Mouse (Mus musculus): Measurements from ENCODE around the gene Gm13287. TPM values are rescaled to one million over a fixed set of nuclear protein-coding genes. Genes with fewer than 3 reads are reported as not detected.

The Gm13287 gene
- polyA plus RNA-seq, 1 experiment from 2014 or later = not detected

Other genes starting within 250 kb of the Gm13287 start
- not detected in 2 replicates for gene Ifna15, start 245.0 kb upstream of the Gm13287 start, polyA plus RNA-seq (2015; fragmentation: Nextera tagmentation; extraction: Ambion mirVana)
- not detected in 2 replicates for gene Ifna14, start 231.5 kb upstream of the Gm13287 start, polyA plus RNA-seq (2015; fragmentation: Nextera tagmentation; extraction: Ambion mirVana)
- gene Ifna9, start 210.9 kb upstream of the Gm13287 start, polyA plus RNA-seq (2015; fragmentation: Nextera tagmentation; extraction: Ambion mirVana) = not detected in 2 replicates
- not detected in 2 replicates for gene Ifna12, start 199.9 kb upstream of the Gm13287 start, polyA plus RNA-seq (2015; fragmentation: Nextera tagmentation; extraction: Ambion mirVana)
- gene C87499, start 168.8 kb upstream of the Gm13287 start, polyA plus RNA-seq (2015; fragmentation: Nextera tagmentation; extraction: Ambion mirVana) = not detected in 2 replicates
- gene Ifna13, start 158.8 kb upstream of the Gm13287 start, polyA plus RNA-seq (2015; fragmentation: Nextera tagmentation; extraction: Ambion mirVana) = not detected in 2 replicates
- gene Ifna16, start 126.3 kb upstream of the Gm13287 start, polyA plus RNA-seq (2015; fragmentation: Nextera tagmentation; extraction: Ambion mirVana) = not detected in 2 replicates
- gene Ifna2, start 119.3 kb upstream of the Gm13287 start, polyA plus RNA-seq (2015; fragmentation: Nextera tagmentation; extraction: Ambion mirVana) = not detected in 2 replicates
- gene Ifnab, start 111.9 kb upstream of the Gm13287 start, polyA plus RNA-seq (2015; fragmentation: Nextera tagmentation; extraction: Ambion mirVana) = not detected in 2 replicates
- gene Gm26566, start 81.4 kb upstream of the Gm13287 start, polyA plus RNA-seq (2015; fragmentation: Nextera tagmentation; extraction: Ambion mirVana) = 0.80 and 0.97 TPM in 2 replicates
- 75.3 and 89.4 TPM in 2 replicates for gene Klhl9, start 80.8 kb upstream of the Gm13287 start, polyA plus RNA-seq (2015; fragmentation: Nextera tagmentation; extraction: Ambion mirVana)
- gene Gm13271, start 48.4 kb upstream of the Gm13287 start, polyA plus RNA-seq (2015; fragmentation: Nextera tagmentation; extraction: Ambion mirVana) = not detected in 2 replicates
- gene Gm13283, start 43.1 kb upstream of the Gm13287 start, polyA plus RNA-seq (2015; fragmentation: Nextera tagmentation; extraction: Ambion mirVana) = 0.39 and 0.80 TPM in 2 replicates
- 0.63 TPM in 1 of 2 replicates, not detected in the other for gene Gm13290, start 29.4 kb upstream of the Gm13287 start, polyA plus RNA-seq (2015; fragmentation: Nextera tagmentation; extraction: Ambion mirVana)
- gene Gm13289, start 26.3 kb upstream of the Gm13287 start, polyA plus RNA-seq (2015; fragmentation: Nextera tagmentation; extraction: Ambion mirVana) = not detected in 2 replicates
- gene Gm13272, start 23.4 kb upstream of the Gm13287 start, polyA plus RNA-seq (2015; fragmentation: Nextera tagmentation; extraction: Ambion mirVana) = not detected in 2 replicates
- gene Ifnz, start 21.1 kb upstream of the Gm13287 start, polyA plus RNA-seq (2015; fragmentation: Nextera tagmentation; extraction: Ambion mirVana) = not detected in 2 replicates
- gene Gm13276, start 17.5 kb upstream of the Gm13287 start, polyA plus RNA-seq (2015; fragmentation: Nextera tagmentation; extraction: Ambion mirVana) = 0.38 TPM in 1 of 2 replicates, not detected in the other
- not detected in 2 replicates for gene Gm13277, start 14.6 kb upstream of the Gm13287 start, polyA plus RNA-seq (2015; fragmentation: Nextera tagmentation; extraction: Ambion mirVana)
- not detected in 2 replicates for gene Gm13278, start 11.7 kb upstream of the Gm13287 start, polyA plus RNA-seq (2015; fragmentation: Nextera tagmentation; extraction: Ambion mirVana)
- gene Gm13275, start 8.8 kb upstream of the Gm13287 start, polyA plus RNA-seq (2015; fragmentation: Nextera tagmentation; extraction: Ambion mirVana) = not detected in 2 replicates
- gene Gm13279, start 5.9 kb upstream of the Gm13287 start, polyA plus RNA-seq (2015; fragmentation: Nextera tagmentation; extraction: Ambion mirVana) = not detected in 2 replicates
- 1.1 TPM in 2 replicates for gene Gm13285, start 3.6 kb upstream of the Gm13287 start, polyA plus RNA-seq (2015; fragmentation: Nextera tagmentation; extraction: Ambion mirVana)
- gene Gm13288, start 2.3 kb downstream of the Gm13287 start, polyA plus RNA-seq (2015; fragmentation: Nextera tagmentation; extraction: Ambion mirVana) = 0.08 TPM in 1 of 2 replicates, not detected in the other
- not detected in 2 replicates for gene Ifna7, start 13.0 kb downstream of the Gm13287 start, polyA plus RNA-seq (2015; fragmentation: Nextera tagmentation; extraction: Ambion mirVana)
- gene Ifna11, start 16.7 kb downstream of the Gm13287 start, polyA plus RNA-seq (2015; fragmentation: Nextera tagmentation; extraction: Ambion mirVana) = not detected in 2 replicates
- gene Ifna6, start 24.2 kb downstream of the Gm13287 start, polyA plus RNA-seq (2015; fragmentation: Nextera tagmentation; extraction: Ambion mirVana) = not detected in 2 replicates
- not detected in 2 replicates for gene Ifna5, start 32.3 kb downstream of the Gm13287 start, polyA plus RNA-seq (2015; fragmentation: Nextera tagmentation; extraction: Ambion mirVana)
- not detected in 2 replicates for gene Ifna4, start 38.6 kb downstream of the Gm13287 start, polyA plus RNA-seq (2015; fragmentation: Nextera tagmentation; extraction: Ambion mirVana)
- not detected in 2 replicates for gene Ifna1, start 46.8 kb downstream of the Gm13287 start, polyA plus RNA-seq (2015; fragmentation: Nextera tagmentation; extraction: Ambion mirVana)
- not detected in 2 replicates for gene Ifne, start 76.9 kb downstream of the Gm13287 start, polyA plus RNA-seq (2015; fragmentation: Nextera tagmentation; extraction: Ambion mirVana)

Data from intestine, embryonic 15.5 days (tissue).